Mouse (Mus musculus): Measurements from ENCODE around the gene Supt4a.

- TF ChIP-seq CTCF (IDR thresholded peaks at IDR 0.05; ENCODE audit: borderline replicate concordance, insufficient read depth, low read length) (no peak), POLR2A (IDR thresholded peaks at IDR 0.05; ENCODE audit: low read depth, low read length) (no peak)
Measured at GRCm38 (mm10) chr11:87757001-87757954, 19.9 kb downstream of the Supt4a start.
